Mouse (Mus musculus): ENCODE results near the gene Adamts2.

- TF ChIP-seq CTCF (IDR thresholded peaks at IDR 0.05), result no peak
- TF ChIP-seq EP300 (IDR thresholded peaks at IDR 0.05), result no peak
Observed at GRCm38 (mm10) chr11:50630462-50630861, 28.6 kb downstream of the Adamts2 start.

Measured in lung, postnatal 0 days (tissue).